8 mouse cellular contexts compared by ENCODE assay signal in the genomic region with DNA sequence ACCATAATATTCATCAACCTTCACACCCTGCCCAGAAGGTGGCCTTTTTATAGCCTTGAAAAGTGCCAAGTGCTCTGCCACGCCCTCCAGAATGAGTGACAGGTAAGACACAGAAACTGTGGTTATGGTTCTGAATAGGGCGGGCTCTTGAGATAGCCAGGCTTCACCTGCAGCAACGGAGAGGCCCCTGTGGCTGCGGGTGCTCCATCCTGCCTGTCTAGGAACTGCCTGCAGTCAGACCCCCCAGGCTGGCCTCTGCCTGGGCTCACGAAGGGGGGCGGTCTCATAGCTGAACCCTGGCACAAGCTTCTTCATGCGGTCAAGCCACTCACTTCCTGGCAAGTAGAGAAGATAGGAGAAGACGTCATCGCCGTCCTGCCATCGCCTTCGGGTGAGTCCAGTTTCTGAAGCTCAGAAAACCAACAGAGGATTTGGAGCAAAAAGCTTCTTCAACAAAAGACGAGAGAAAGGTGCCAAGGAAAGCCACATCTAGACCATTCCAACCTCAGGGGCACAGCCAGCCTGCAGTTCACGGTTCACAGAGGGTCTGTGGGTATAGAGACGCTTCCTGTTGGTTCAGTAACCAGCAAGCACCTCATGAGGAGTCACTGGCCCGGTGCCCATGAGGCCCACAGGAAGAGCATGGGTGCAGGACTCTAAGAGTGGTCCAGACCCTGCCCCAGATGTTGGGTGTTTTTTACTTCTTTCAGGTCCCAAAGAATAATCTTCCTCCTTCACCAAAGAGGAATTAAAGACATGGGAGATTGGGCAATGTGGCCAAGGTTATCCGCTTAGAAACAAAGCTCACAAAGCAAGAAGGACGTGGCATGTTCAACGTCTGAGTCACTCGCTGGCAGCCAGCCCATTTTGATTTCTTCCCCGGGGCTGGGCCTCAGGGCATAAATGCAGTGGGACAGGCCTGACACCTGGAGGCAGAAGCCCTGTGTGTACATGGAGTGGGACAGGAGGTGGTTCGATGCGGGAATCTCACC. TPM values are rescaled to one million over a fixed set of nuclear protein-coding genes. Genes with fewer than 3 reads are reported as not detected.
DNase-seq lines count a peak whose midpoint lies in the region; ATAC-seq and TF ChIP-seq lines count a peak whose summit lies in the region.

No protein-coding gene starts in this region.

- H3K4me3 ChIP-seq in ES-E14 (ENCODE audit: insufficient read depth in 1 of 2, low read depth in 1 of 2, low read length in 2 of 2, poor library complexity in 1 of 2, severe bottlenecking in 1 of 2): no peak overlapping the region
- no peak overlapping the region for H3K4me3 ChIP-seq in embryonic fibroblast, embryonic 13.5 days (ENCODE audit: insufficient read depth, low read length)
- no peak overlapping the region for H3K4me3 ChIP-seq in stomach, embryonic 14.5 days (ENCODE audit: low read depth, low read length)
- no peak overlapping the region for H3K4me3 ChIP-seq in hindbrain, embryonic 10.5 days

- WGBS in stomach, embryonic 14.5 days: 67% methylated on average over 23 of the region's 23 CpGs
- 87% methylated on average over 23 of the region's 23 CpGs for WGBS in hindbrain, embryonic 10.5 days

- no peak overlapping the region for H3K4me2 ChIP-seq in stomach, embryonic 14.5 days (replicated peaks; ENCODE audit: low read depth, low read length)

- TF ChIP-seq POLR2A in embryonic fibroblast, embryonic 13.5 days (IDR thresholded peaks at IDR 0.05; ENCODE audit: low read depth, low read length): no peak

- peaks cover 3 to 6% of the 10 kb centered on the region in 2 experiments; a peak in 3 of 4 replicates for H3K4me1 ChIP-seq in ES-E14 (ENCODE audit: control insufficient read depth in 2 of 2, insufficient read depth in 2 of 2, low read length in 2 of 2, poor library complexity in 1 of 2)
- H3K4me1 ChIP-seq in embryonic fibroblast, embryonic 13.5 days (ENCODE audit: control insufficient read depth, insufficient read depth, low read length): peaks cover 12% of the 10 kb centered on the region
- H3K4me1 ChIP-seq in stomach, embryonic 14.5 days (ENCODE audit: control insufficient read depth, insufficient read depth, low read length): peaks cover 22% of the 10 kb centered on the region
- 0 out of 2 replicates have a peak, but pooled peaks cover 4% of the 10 kb centered on the region for H3K4me1 ChIP-seq in hindbrain, embryonic 10.5 days (replicated peaks)

- peak; percentile 80; the same call in 1 of the 2 replicates for TF ChIP-seq CTCF in embryonic fibroblast, embryonic 13.5 days (IDR thresholded peaks at IDR 0.05; ENCODE audit: borderline replicate concordance, insufficient read depth, low read length)

- H3K36me3 ChIP-seq in ES-E14 (ENCODE audit: control insufficient read depth, insufficient read depth, low read length, poor library complexity, severe bottlenecking): no peaks in the 10 kb centered on the region
- no peaks in the 10 kb centered on the region for H3K36me3 ChIP-seq in stomach, embryonic 14.5 days (ENCODE audit: control insufficient read depth, insufficient read depth, low read length)
- H3K36me3 ChIP-seq in hindbrain, embryonic 10.5 days: no peaks in the 10 kb centered on the region

- no peak overlapping the region for H3K9ac ChIP-seq in ES-E14 (ENCODE audit: insufficient read depth, low read depth, low read length, poor library complexity, severe bottlenecking)
- H3K9ac ChIP-seq in stomach, embryonic 14.5 days (replicated peaks; ENCODE audit: low read depth, low read length): no peak overlapping the region

- H3K27ac ChIP-seq in ES-E14 (ENCODE audit: insufficient read depth, low read depth, low read length, poor library complexity, severe bottlenecking): no peak overlapping the region
- H3K27ac ChIP-seq in embryonic fibroblast, embryonic 13.5 days (ENCODE audit: insufficient read depth, low read length): no peak overlapping the region
- H3K27ac ChIP-seq in stomach, embryonic 14.5 days (ENCODE audit: low read length): peak overlapping the region; percentile 17; the same call in 1 of the 2 replicates
- no peak overlapping the region for H3K27ac ChIP-seq in hindbrain, embryonic 10.5 days

- intact Hi-C loops in heart, postnatal 36 days (cut with DNase I): loop anchor here (1.0 to 2.0 kb wide), 4 partner anchors 70 to 208 kb away; partner anchors contain the start of genes Ddx20 and Rap1a

- in situ Hi-C loops in ES-E14 (cut with MboI; ENCODE audit: low sequenced_read_pairs in 2 of 2, unreplicated experiment in 2 of 2): loop anchor here in 1 of 2 experiments (5.0 kb wide), 1 partner anchor 128 kb away; no protein-coding TSS in a partner anchor

- H3K27me3 ChIP-seq in stomach, embryonic 14.5 days (ENCODE audit: control insufficient read depth, insufficient read depth, low read length): no peaks in the 10 kb centered on the region
- no peaks in the 10 kb centered on the region for H3K27me3 ChIP-seq in hindbrain, embryonic 10.5 days (ENCODE audit: insufficient read depth, poor library complexity, severe bottlenecking)

- ATAC-seq in megakaryocyte, adult 5-6 weeks (ENCODE audit: poor library complexity, severe bottlenecking): peak; percentile 53
- ATAC-seq in stomach, embryonic 14.5 days (ENCODE audit: insufficient number of reproducible peaks, insufficient read depth, low FRiP score, low read depth): peak; percentile 85

- no peak for DNase-seq in ES-E14 (ENCODE audit: low read depth, low spot score)
- DNase-seq in adrenal gland, adult 18-20 months (ENCODE audit: low spot score in 2 of 2): peak; percentile 96 to 98
- DNase-seq in heart, postnatal 36 days: peak; percentile 92 to 94
- peak; percentile 46 to 50 for DNase-seq in left cerebral cortex, adult 8-10 months (ENCODE audit: low spot score in 2 of 2)
- DNase-seq in hindbrain, embryonic 10.5 days (ENCODE audit: low spot score): no peak

- H3K9me3 ChIP-seq in ES-E14 (ENCODE audit: control insufficient read depth, insufficient read depth, low read depth, low read length): no peaks in the 10 kb centered on the region
- H3K9me3 ChIP-seq in stomach, embryonic 14.5 days (ENCODE audit: control insufficient read depth, low read depth, low read length): no peaks in the 10 kb centered on the region
- H3K9me3 ChIP-seq in hindbrain, embryonic 10.5 days: no peaks in the 10 kb centered on the region

TF ChIP-seq in ES-E14, 5 proteins besides CTCF, POLR2A, EP300 and RAD21:
- TF ChIP-seq CHD2 (IDR thresholded peaks at IDR 0.05; ENCODE audit: low read depth, low read length): no peak
- no peak for TF ChIP-seq MAFK (IDR thresholded peaks at IDR 0.05; ENCODE audit: insufficient read depth, low read depth, low read length)
- TF ChIP-seq ZC3H11A (IDR thresholded peaks at IDR 0.05; ENCODE audit: borderline replicate concordance, low read depth, low read length): 0 out of 2 replicates have a peak, but pooled peaks have one; percentile 9
- TF ChIP-seq ZNF384 (IDR thresholded peaks at IDR 0.05; ENCODE audit: low read depth, low read length): no peak
- TF ChIP-seq HCFC1 (IDR thresholded peaks at IDR 0.05; ENCODE audit: borderline replicate concordance, insufficient read depth, low read length): no peak

RNA-seq across cellular contexts. Expression of gene Tmigd3, which starts 24.2 kb away (rescaled TPM):
- not detected in 2 replicates for total RNA-seq in ES-E14 (2012; rRNA removed)
- total RNA-seq in adrenal gland, adult 18-20 months (2021): not detected
- not detected in 2 replicates for polyA plus RNA-seq in embryonic fibroblast, embryonic 13.5 days (2011; ENCODE audit: insufficient read length, low read depth, missing spikeins)
- total RNA-seq in heart, postnatal 36 days (2021): under 1 TPM in 1 of 2 experiments, not detected in 1; 0.49 TPM
- total RNA-seq in left cerebral cortex, adult 8-10 months (2022): not detected
- 0.40 and 1.2 TPM in 2 replicates for total RNA-seq in megakaryocyte, adult 5-6 weeks (2015)
- total RNA-seq in megakaryocyte, adult 5-6 weeks (2017): 2.1 and 5.8 TPM in 2 replicates
- not detected in 2 replicates for polyA plus RNA-seq in stomach, embryonic 14.5 days (2014; fragmentation: Nextera tagmentation; extraction: Ambion mirVana)
- polyA plus RNA-seq in hindbrain, embryonic 10.5 days (2016; fragmentation: Nextera tagmentation; extraction: Ambion mirVana): not detected in 2 replicates

RNA-seq across cellular contexts. Expression of gene Adora3, which starts 24.2 kb away (rescaled TPM):
- not detected in 2 replicates for total RNA-seq in ES-E14 (2012; rRNA removed)
- total RNA-seq in adrenal gland, adult 18-20 months (2021): under 1 TPM; 0.33 to 0.80 TPM
- not detected in 2 replicates for polyA plus RNA-seq in embryonic fibroblast, embryonic 13.5 days (2011; ENCODE audit: insufficient read length, low read depth, missing spikeins)
- under 1 TPM in 1 of 2 experiments, not detected in 1; 0.22 TPM for total RNA-seq in heart, postnatal 36 days (2021)
- total RNA-seq in left cerebral cortex, adult 8-10 months (2022): 1 to 10 TPM; 1.3 to 2.5 (median 1.6) TPM
- 12.7 and 15.0 TPM in 2 replicates for total RNA-seq in megakaryocyte, adult 5-6 weeks (2015)
- 6.4 and 6.5 TPM in 2 replicates for total RNA-seq in megakaryocyte, adult 5-6 weeks (2017)
- 0.33 TPM in 1 of 2 replicates, not detected in the other for polyA plus RNA-seq in stomach, embryonic 14.5 days (2014; fragmentation: Nextera tagmentation; extraction: Ambion mirVana)
- polyA plus RNA-seq in hindbrain, embryonic 10.5 days (2016; fragmentation: Nextera tagmentation; extraction: Ambion mirVana): 0.27 TPM in 1 of 2 replicates, not detected in the other

RNA-seq across cellular contexts. Expression of gene I830077J02Rik, which starts 37.6 kb away (rescaled TPM):
- total RNA-seq in ES-E14 (2012; rRNA removed): 0.48 and 0.54 TPM in 2 replicates
- 1 to 10 TPM; 1.0 to 1.2 TPM for total RNA-seq in adrenal gland, adult 18-20 months (2021)
- polyA plus RNA-seq in embryonic fibroblast, embryonic 13.5 days (2011; ENCODE audit: insufficient read length, low read depth, missing spikeins): not detected in 2 replicates
- total RNA-seq in heart, postnatal 36 days (2021): under 1 TPM; 0.54 to 0.94 TPM
- total RNA-seq in left cerebral cortex, adult 8-10 months (2022): 1 to 10 TPM; 1.1 to 2.7 (median 1.4) TPM
- total RNA-seq in megakaryocyte, adult 5-6 weeks (2015): 126 and 132 TPM in 2 replicates
- 71.5 and 74.6 TPM in 2 replicates for total RNA-seq in megakaryocyte, adult 5-6 weeks (2017)
- 1.2 and 1.5 TPM in 2 replicates for polyA plus RNA-seq in stomach, embryonic 14.5 days (2014; fragmentation: Nextera tagmentation; extraction: Ambion mirVana)
- polyA plus RNA-seq in hindbrain, embryonic 10.5 days (2016; fragmentation: Nextera tagmentation; extraction: Ambion mirVana): 0.65 and 0.80 TPM in 2 replicates

Comparison
In these comparisons a context has a peak if more than half of its experiments do, and no peak if none do; other contexts are left out.
1. DNase-seq: peak in adrenal gland, adult 18-20 months (2 of 2), heart, postnatal 36 days (2 of 2) and left cerebral cortex, adult 8-10 months (2 of 2); none in ES-E14 (single experiment) and hindbrain, embryonic 10.5 days (single experiment).
2. RNA of gene I830077J02Rik, which starts 37.6 kb away (total RNA-seq): 71.5 to 132 TPM in megakaryocyte, adult 5-6 weeks; 1.1 to 2.7 TPM in left cerebral cortex, adult 8-10 months, 1.0 to 1.2 TPM in adrenal gland, adult 18-20 months, 0.54 to 0.94 TPM in heart, postnatal 36 days and 0.48 to 0.54 TPM in ES-E14; every median in the first group is over 10 times any median in the second.